Mouse (Mus musculus) activated CD4-positive, CD25-positive, alpha-beta regulatory T cell (primary cell): ENCODE measurements around the gene Gm12800. TPM values are rescaled to one million over a fixed set of nuclear protein-coding genes. Genes with fewer than 3 reads are reported as not detected.

Experiments
- polyA plus RNA-seq, 2 experiments: library from polyadenylated mRNA; unstranded; fragments of 100-300 nt; shearing (Covaris generic); gene quantifications; one replicate each; pipeline ENCODE4 v1.2.1; 2017

Gm12800 gene
- under 1 TPM in 1 of 2 experiments, not detected in 1; 0.23 TPM for polyA plus RNA-seq

GRCm38 (mm10) chr4:101908821-101909220, at the start of gene Gm12800:
Gm12800 (plus strand) TSS chr4:101909121.

GRCm38 (mm10) chr4:101893656-101894420, 15.1 kb upstream of the Gm12800 start, which contains the start of gene C130073F10Rik:
C130073F10Rik (minus strand) TSS chr4:101893789.

GRCm38 (mm10) chr4:101940107-101940506, 31.2 kb downstream of the Gm12800 start, which contains the start of gene Gm12794:
Gm12794 (plus strand) TSS chr4:101940407.

Other genes starting within 250 kb of the Gm12800 start
- gene Lepr, start 191.7 kb upstream of the Gm12800 start, polyA plus RNA-seq, result 1 to 10 TPM in 1 of 2 experiments, under 1 TPM in 1; 0.14 to 1.0 TPM
- gene B020004J07Rik, start 65.1 kb upstream of the Gm12800 start, polyA plus RNA-seq, result not detected
- not detected for gene C130073F10Rik, start 15.3 kb upstream of the Gm12800 start, polyA plus RNA-seq
- gene Gm12794, start 31.3 kb downstream of the Gm12800 start, polyA plus RNA-seq, result not detected
- not detected for gene Gm12790, start 71.9 kb downstream of the Gm12800 start, polyA plus RNA-seq
- not detected for gene Gm12789, start 77.5 kb downstream of the Gm12800 start, polyA plus RNA-seq
- gene Pde4b, start 178.4 kb downstream of the Gm12800 start, polyA plus RNA-seq, result 10 to 100 TPM; 59.4 to 72.5 TPM